Mouse (Mus musculus): ENCODE measurements at regions not wholly inside any gene's neighbourhood (a gene's known extent, or its start where the extent isn't known, plus 50 kb on each side); places are given as distances from the start of the nearest gene placed in this dataset.

- TF ChIP-seq CTCF (IDR thresholded peaks at IDR 0.05; ENCODE audit: extremely low read depth, insufficient read depth, low read length) (no peak), POLR2A (IDR thresholded peaks at IDR 0.05; ENCODE audit: extremely low read depth, insufficient read depth, low read length) (no peak)
These were observed 108.1 kb upstream of the Cp start for GRCm38 (mm10) chr3:19848736-19849269.
